Mouse (Mus musculus): Measurements from ENCODE around the gene Extl1. TPM values are rescaled to one million over a fixed set of nuclear protein-coding genes. Genes with fewer than 3 reads are reported as not detected.

The Extl1 gene
- polyA plus RNA-seq, 1 experiment from 2014 or later: 0.18 TPM

DNA sequence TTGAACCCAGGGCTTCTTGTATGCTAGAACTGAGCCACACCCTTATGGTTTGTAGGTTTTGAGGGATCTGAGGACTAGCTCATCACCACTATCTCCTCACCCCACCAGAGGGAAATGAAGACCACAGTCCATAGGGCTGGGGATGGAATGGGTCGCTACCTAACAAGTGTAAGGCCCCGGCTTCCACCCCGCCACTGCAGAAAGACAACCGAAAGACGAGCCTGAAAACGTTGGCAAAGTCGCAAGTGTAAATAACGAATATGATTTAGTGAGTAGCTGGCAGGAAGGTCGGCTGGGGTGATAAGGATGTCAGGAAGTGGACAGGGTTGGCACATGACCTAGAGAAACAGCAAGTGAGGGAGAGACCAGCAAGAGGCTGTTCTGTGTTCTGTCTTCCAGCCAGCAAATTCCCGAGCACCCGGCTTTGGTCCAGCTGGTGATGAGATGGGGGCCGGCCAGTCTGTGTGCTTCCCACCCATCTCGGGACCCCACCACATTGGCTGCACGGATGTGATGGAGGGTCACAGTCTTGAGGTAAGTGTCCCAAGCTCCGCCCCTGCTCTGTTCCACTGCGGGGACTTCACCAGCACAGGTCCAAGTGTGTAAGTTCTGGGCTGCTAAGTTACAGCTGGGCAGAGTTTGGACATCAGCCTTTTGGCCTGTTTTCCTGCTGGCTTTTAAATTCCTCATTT is 19.1 kb upstream of the Extl1 start:
- H3K9me3 ChIP-seq (replicated peaks): no peaks in the 10 kb centered on the region
- H3K4me1 ChIP-seq (replicated peaks): peaks cover 41% of the 10 kb centered on the region
- H3K36me3 ChIP-seq: no peaks in the 10 kb centered on the region
- ATAC-seq (ENCODE audit: low read depth) (no peak), DNase-seq (no peak)
- H3K4me2 ChIP-seq: peak overlapping the region; percentile 83
- H3K27ac ChIP-seq: no peak overlapping the region; the same call in 1 of the 2 replicates
- H3K9ac ChIP-seq: 0 out of 2 replicates have a peak overlapping the region, but pooled peaks have one; percentile 49
- 15% methylated on average over 16 of the region's 16 CpGs for WGBS (ENCODE audit: insufficient replicate concordance)
- H3K4me3 ChIP-seq (replicated peaks): no peak overlapping the region
- H3K27me3 ChIP-seq: peaks cover 17% of the 10 kb centered on the region; the same call in 1 of the 2 replicates

DNA sequence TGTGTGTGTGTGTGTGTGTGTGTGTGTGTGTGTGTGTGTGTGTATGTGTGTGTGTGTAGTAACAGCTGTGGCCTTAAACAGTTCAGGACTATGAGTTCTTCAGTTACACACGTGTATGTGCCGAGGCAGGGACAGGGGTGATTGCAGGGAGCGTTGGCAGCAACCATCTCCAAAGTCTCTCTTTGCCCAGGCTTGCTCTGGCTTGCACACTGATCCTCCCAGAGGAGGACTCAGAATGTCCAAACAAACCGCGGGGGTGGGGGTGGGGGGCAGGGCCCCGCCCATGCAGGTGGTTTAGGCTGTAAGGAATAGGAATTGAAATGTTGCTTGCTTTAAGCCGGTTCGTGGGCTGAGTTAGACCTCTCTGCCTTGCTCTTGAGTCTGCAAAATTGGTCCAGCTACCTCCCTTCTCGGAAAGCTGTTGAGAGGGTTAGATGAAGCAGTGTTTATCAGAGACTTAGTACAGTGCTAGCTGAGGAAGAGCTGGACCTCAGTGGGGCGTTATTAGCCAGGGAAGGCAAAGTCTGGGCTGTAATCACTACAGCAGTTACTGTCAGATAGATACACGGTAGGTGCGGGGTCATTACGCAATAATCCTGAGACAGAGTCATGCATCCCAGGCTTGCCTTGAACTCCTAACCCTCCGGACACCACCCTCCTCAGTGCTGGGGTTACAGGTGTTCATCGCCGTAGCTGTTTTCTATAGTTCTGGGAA is 18.4 kb upstream of the Extl1 start:
- ATAC-seq (ENCODE audit: low read depth): 0 out of 2 replicates have a peak, but pooled peaks have one; percentile 34

GRCm38 (mm10) chr4:134401181-134401661 is 17.6 kb upstream of the Extl1 start:
- DNase-seq: no peak
- Histone ChIP-seq H3K4me1 (replicated peaks) (peaks cover 53% of the 10 kb centered on the region), H3K27ac (peak overlapping the region; percentile 67), H3K27me3 (peaks cover 17% of the 10 kb centered on the region; the same call in 1 of the 2 replicates), H3K36me3 (no peaks in the 10 kb centered on the region), H3K4me2 (peak overlapping the region; percentile 83), H3K4me3 (replicated peaks) (peak overlapping the region; percentile 53), H3K9me3 (replicated peaks) (no peaks in the 10 kb centered on the region), H3K9ac (peak overlapping the region; percentile 64)
- WGBS (ENCODE audit: insufficient replicate concordance): 6% methylated on average over 19 of the region's 19 CpGs
- ATAC-seq (ENCODE audit: low read depth): peak; percentile 77

More for the DNA sequence above, 18.4 kb upstream of the Extl1 start:
- no peaks in the 10 kb centered on the region for H3K9me3 ChIP-seq (replicated peaks)
- H3K27me3 ChIP-seq: peaks cover 17% of the 10 kb centered on the region; the same call in 1 of the 2 replicates
- peak overlapping the region; percentile 64; the same call in 1 of the 2 replicates for H3K9ac ChIP-seq
- peak overlapping the region; percentile 83 for H3K4me2 ChIP-seq
- peak overlapping the region; percentile 53 for H3K4me3 ChIP-seq (replicated peaks)
- DNase-seq: no peak
- H3K36me3 ChIP-seq: no peaks in the 10 kb centered on the region
- H3K27ac ChIP-seq: peak overlapping the region; percentile 39; the same call in 1 of the 2 replicates
- 16% methylated on average over 16 of the region's 16 CpGs for WGBS (ENCODE audit: insufficient replicate concordance)
- H3K4me1 ChIP-seq (replicated peaks): peaks cover 48% of the 10 kb centered on the region

- no peak overlapping the region for H3K4me2 ChIP-seq
- H3K9me3 ChIP-seq (replicated peaks): no peaks in the 10 kb centered on the region
- no peak overlapping the region for H3K4me3 ChIP-seq (replicated peaks)
- 39% methylated on average over 5 of the region's 5 CpGs for WGBS (ENCODE audit: insufficient replicate concordance)
- no peaks in the 10 kb centered on the region for H3K36me3 ChIP-seq
- no peak overlapping the region for H3K27ac ChIP-seq
- ATAC-seq (ENCODE audit: low read depth) (no peak), DNase-seq (no peak)
- no peak overlapping the region for H3K9ac ChIP-seq
- H3K27me3 ChIP-seq: peaks cover 17% of the 10 kb centered on the region; the same call in 1 of the 2 replicates
- peaks cover 57% of the 10 kb centered on the region for H3K4me1 ChIP-seq (replicated peaks)
Observed at GRCm38 (mm10) chr4:134400206-134400605, 16.6 kb upstream of the Extl1 start.

GRCm38 (mm10) chr4:134397732-134398131 is 14.1 kb upstream of the Extl1 start:
- DNase-seq: no peak
- 85% methylated on average over 9 of the region's 9 CpGs for WGBS (ENCODE audit: insufficient replicate concordance)
- Histone ChIP-seq H3K4me3 (replicated peaks) (no peak overlapping the region), H3K9ac (no peak overlapping the region), H3K27ac (no peak overlapping the region), H3K27me3 (peaks cover 4% of the 10 kb centered on the region; the same call in 1 of the 2 replicates), H3K36me3 (no peaks in the 10 kb centered on the region), H3K9me3 (replicated peaks) (no peaks in the 10 kb centered on the region), H3K4me1 (replicated peaks) (peaks cover 44% of the 10 kb centered on the region), H3K4me2 (peak overlapping the region; percentile 80; the same call in 1 of the 2 replicates)
- ATAC-seq (ENCODE audit: low read depth): no peak

- WGBS (ENCODE audit: insufficient replicate concordance): 34% methylated on average over 7 of the region's 7 CpGs
- H3K27ac ChIP-seq: peak overlapping the region; percentile 29; the same call in 1 of the 2 replicates
- no peak for DNase-seq
- ATAC-seq (ENCODE audit: low read depth): no peak
- no peaks in the 10 kb centered on the region for H3K27me3 ChIP-seq
- peak overlapping the region; percentile 80 for H3K4me2 ChIP-seq
- H3K36me3 ChIP-seq: no peaks in the 10 kb centered on the region
- no peaks in the 10 kb centered on the region for H3K9me3 ChIP-seq (replicated peaks)
- peak overlapping the region; percentile 65 for H3K4me3 ChIP-seq (replicated peaks)
- H3K4me1 ChIP-seq (replicated peaks): peaks cover 38% of the 10 kb centered on the region
- H3K9ac ChIP-seq: peak overlapping the region; percentile 37; the same call in 1 of the 2 replicates
Observed at GRCm38 (mm10) chr4:134397121-134397520, 13.5 kb upstream of the Extl1 start.

GRCm38 (mm10) chr4:134395977-134396825 is 12.6 kb upstream of the Extl1 start, which contains the start of gene Pafah2:
Pafah2 (plus strand) TSS chr4:134396320.
- Histone ChIP-seq H3K4me2 (peak within 1 kb of the TSS; percentile 80), H3K4me1 (replicated peaks) (peaks cover 29% of the 10 kb centered on the region), H3K36me3 (no peaks in the 10 kb centered on the region), H3K9me3 (replicated peaks) (peaks cover 5% of the 10 kb centered on the region), H3K4me3 (replicated peaks) (peak within 1 kb of the TSS; percentile 65), H3K9ac (peak within 1 kb of the TSS; percentile 73), H3K27ac (peak within 1 kb of the TSS; percentile 53), H3K27me3 (no peaks in the 10 kb centered on the region)
- peak; percentile 76 for DNase-seq
- under 1% methylated on average over 31 of the region's 31 CpGs for WGBS (ENCODE audit: insufficient replicate concordance)
- peak; percentile 98 for ATAC-seq (ENCODE audit: low read depth)

- 83% methylated on average over 7 of the region's 7 CpGs for WGBS (ENCODE audit: insufficient replicate concordance)
Observed at GRCm38 (mm10) chr4:134395142-134395541, 11.5 kb upstream of the Extl1 start.

DNA sequence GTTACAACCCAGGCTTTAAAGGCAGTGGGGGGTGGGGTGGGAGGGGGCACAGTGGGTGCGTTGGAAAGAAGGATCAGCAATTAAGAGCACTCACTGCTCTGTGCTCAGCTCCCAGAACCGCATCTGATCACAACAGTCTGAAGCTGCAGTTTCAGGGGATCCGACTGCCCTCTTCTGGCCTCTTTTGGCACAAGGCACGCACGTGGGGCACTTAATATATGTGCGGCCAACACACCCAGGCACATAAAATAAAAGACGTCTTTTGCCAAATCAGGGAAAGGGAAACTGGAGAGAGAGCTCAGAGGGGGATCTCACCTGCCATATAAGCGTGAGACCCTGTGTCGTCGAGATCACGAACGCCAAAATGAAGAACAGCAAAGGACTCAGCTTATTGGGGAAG is 9.4 kb upstream of the Extl1 start:
- WGBS (ENCODE audit: insufficient replicate concordance): 19% methylated on average over 12 of the region's 12 CpGs
- peaks cover 13% of the 10 kb centered on the region for H3K9me3 ChIP-seq (replicated peaks)
- H3K4me2 ChIP-seq: no peak overlapping the region
- H3K9ac ChIP-seq: no peak overlapping the region
- H3K36me3 ChIP-seq: no peaks in the 10 kb centered on the region
- H3K27ac ChIP-seq: no peak overlapping the region
- H3K27me3 ChIP-seq: no peaks in the 10 kb centered on the region
- DNase-seq (no peak), ATAC-seq (ENCODE audit: low read depth) (no peak)
- no peak overlapping the region for H3K4me3 ChIP-seq (replicated peaks)
- H3K4me1 ChIP-seq (replicated peaks): peaks cover 17% of the 10 kb centered on the region

More at GRCm38 (mm10) chr4:134395142-134395541, 11.5 kb upstream of the Extl1 start:
- DNase-seq: no peak
- no peak for ATAC-seq (ENCODE audit: low read depth)
- Histone ChIP-seq H3K27me3 (no peaks in the 10 kb centered on the region), H3K9ac (no peak overlapping the region), H3K4me1 (replicated peaks) (peaks cover 22% of the 10 kb centered on the region), H3K4me3 (replicated peaks) (no peak overlapping the region), H3K4me2 (no peak overlapping the region), H3K36me3 (no peaks in the 10 kb centered on the region), H3K27ac (no peak overlapping the region), H3K9me3 (replicated peaks) (peaks cover 13% of the 10 kb centered on the region)

- no peaks in the 10 kb centered on the region for H3K36me3 ChIP-seq
- peaks cover 13% of the 10 kb centered on the region for H3K9me3 ChIP-seq (replicated peaks)
- WGBS (ENCODE audit: insufficient replicate concordance): 22% methylated on average over 8 of the region's 8 CpGs
- H3K4me1 ChIP-seq (replicated peaks): peaks cover 14% of the 10 kb centered on the region
- H3K27ac ChIP-seq: no peak overlapping the region
- no peak overlapping the region for H3K9ac ChIP-seq
- H3K4me3 ChIP-seq (replicated peaks): no peak overlapping the region
- DNase-seq (no peak), ATAC-seq (ENCODE audit: low read depth) (no peak)
- no peaks in the 10 kb centered on the region for H3K27me3 ChIP-seq
- H3K4me2 ChIP-seq: no peak overlapping the region
Observed at GRCm38 (mm10) chr4:134392595-134392994, 8.9 kb upstream of the Extl1 start.
